Mouse (Mus musculus) heart, embryonic 10.5 days (tissue): ENCODE measurements around the gene Serpina11. TPM values are rescaled to one million over a fixed set of nuclear protein-coding genes. Genes with fewer than 3 reads are reported as not detected.
"Not testable (repeated sequence)": the region's sequence is repeated elsewhere in the genome, so short reads cannot be mapped to it uniquely, and the experiment has no call there.

Experiments used
- DNase-seq: peaks from one replicate; pipeline ENCODE4 v3.0.0-alpha.2; 2017; ENCODE audit warnings: low spot score
- H3K27ac ChIP-seq: fragments of 300-500 bp; sonication (generic); 2 replicates; pipeline ENCODE4 v1.5.1; 2016; ENCODE audit warnings: mild to moderate bottlenecking
- H3K27me3 ChIP-seq: fragments of 300-500 bp; sonication (generic); 2 replicates; pipeline ENCODE4 v1.6.1; 2016; ENCODE audit warnings: mild to moderate bottlenecking; ENCODE audit not compliant: poor library complexity, insufficient read depth, severe bottlenecking
- H3K36me3 ChIP-seq: fragments of 300-500 bp; sonication (generic); 2 replicates; pipeline ENCODE4 v1.6.1; 2016; ENCODE audit warnings: mild to moderate bottlenecking, moderate library complexity
- H3K4me1 ChIP-seq: fragments of 300-500 bp; sonication (generic); 2 replicates; pipeline ENCODE4 v1.6.1; 2016; ENCODE audit warnings: mild to moderate bottlenecking
- H3K4me3 ChIP-seq: fragments of 300-500 bp; sonication (generic); 2 replicates; pipeline ENCODE4 v1.5.1; 2016; ENCODE audit warnings: mild to moderate bottlenecking, moderate library complexity
- H3K9me3 ChIP-seq: fragments of 300-500 bp; sonication (generic); 2 replicates; pipeline ENCODE4 v1.6.1; 2016; ENCODE audit warnings: mild to moderate bottlenecking, moderate library complexity
- WGBS: fragments of 180-500 bp; shearing (Covaris S2); methylation state at CpG from one replicate; pipeline ENCODE4 v1.1.7; 2016; 5-methylcytosine and 5-hydroxymethylcytosine counted together
- polyA plus RNA-seq: library from polyadenylated mRNA; unstranded; fragments of >200 nt; fragmentation: Nextera tagmentation; extraction: Ambion mirVana; gene quantifications from 2 replicates; pipeline ENCODE4 v1.2.1, GENCODE M21; 2016

Serpina11 gene
- polyA plus RNA-seq, 1 experiment from 2014 or later = 0.72 TPM

GRCm38 (mm10) chr12:103962860-103963259 lies 26.9 kb downstream of the Serpina11 start:
- H3K27ac ChIP-seq = no peak overlapping the region
- 77% methylated on average over 8 of the region's 8 CpGs for WGBS
- 0 out of 2 replicates have a peak, but pooled peaks cover 8% of the 10 kb centered on the region for H3K9me3 ChIP-seq

GRCm38 (mm10) chr12:103962337-103962736 lies 27.4 kb downstream of the Serpina11 start:
- no peak overlapping the region for H3K27ac ChIP-seq
- WGBS = 81% methylated on average over 5 of the region's 5 CpGs
- no peaks in the 10 kb centered on the region for H3K36me3 ChIP-seq
- no peak overlapping the region for H3K4me3 ChIP-seq
- H3K4me1 ChIP-seq = no peaks in the 10 kb centered on the region
- H3K27me3 ChIP-seq = no peaks in the 10 kb centered on the region
- H3K9me3 ChIP-seq = 0 out of 2 replicates have a peak, but pooled peaks cover 8% of the 10 kb centered on the region
- DNase-seq = no peak

More at GRCm38 (mm10) chr12:103962860-103963259, 26.9 kb downstream of the Serpina11 start:
- Histone ChIP-seq H3K27me3 (no peaks in the 10 kb centered on the region), H3K4me3 (no peak overlapping the region), H3K4me1 (no peaks in the 10 kb centered on the region), H3K36me3 (no peaks in the 10 kb centered on the region)
- DNase-seq = no peak

DNA sequence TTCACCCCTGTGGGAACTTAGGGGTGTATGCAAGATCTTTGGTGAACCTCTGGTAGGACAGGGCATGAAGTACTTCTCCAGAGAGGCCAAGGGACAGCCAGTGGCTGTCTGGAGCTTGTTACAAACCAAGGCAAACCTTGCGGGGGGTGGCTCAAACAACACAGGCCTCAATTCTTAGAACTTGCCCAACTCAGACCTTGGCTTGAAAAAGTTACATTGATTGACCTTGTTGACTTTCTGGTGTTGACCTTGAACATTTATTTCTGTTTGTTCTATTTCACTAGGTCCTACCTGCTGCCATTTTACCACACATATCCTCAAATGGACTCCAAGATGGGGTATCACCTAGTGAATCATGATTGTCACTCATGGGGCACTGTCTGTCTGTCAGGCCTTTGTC lies 28.0 kb downstream of the Serpina11 start:
- H3K4me3 ChIP-seq = no peak overlapping the region
- H3K27ac ChIP-seq = no peak overlapping the region
- H3K36me3 ChIP-seq = no peaks in the 10 kb centered on the region
- WGBS = 80% methylated on average over 1 of the region's 1 CpGs
- no peaks in the 10 kb centered on the region for H3K27me3 ChIP-seq
- H3K4me1 ChIP-seq = no peaks in the 10 kb centered on the region
- 0 out of 2 replicates have a peak, but pooled peaks cover 8% of the 10 kb centered on the region for H3K9me3 ChIP-seq
- DNase-seq = no peak

DNA sequence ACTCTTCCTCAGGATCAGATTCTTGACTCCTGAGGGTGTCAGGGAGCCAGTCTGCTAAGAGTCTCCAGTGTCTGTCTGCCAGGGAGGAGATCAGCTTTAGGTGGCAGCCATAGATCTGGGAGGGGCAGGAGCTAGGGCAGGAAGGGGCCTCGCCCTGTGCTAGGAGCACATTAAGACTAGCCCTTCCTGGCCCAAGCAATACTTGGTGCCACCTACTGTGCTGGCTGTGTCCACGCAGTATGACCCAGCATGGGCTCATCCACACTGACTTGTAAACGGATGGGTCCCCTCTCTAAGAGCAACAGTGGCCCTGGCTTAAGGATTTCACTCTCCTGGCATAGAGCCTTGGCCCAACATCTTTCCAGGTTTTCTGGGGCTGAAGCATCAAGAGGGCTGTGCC lies 31.0 kb downstream of the Serpina11 start, which contains the start of gene Serpina1e:
TSS of gene Serpina1e (minus strand) at position 178 of the 400 bp plus-strand sequence.
- 68% methylated on average over 3 of the region's 3 CpGs for WGBS
- Histone ChIP-seq H3K27me3 (no peaks in the 10 kb centered on the region), H3K27ac (no peak within 1 kb of the TSS), H3K4me1 (no peaks in the 10 kb centered on the region), H3K9me3 (0 out of 2 replicates have a peak, but pooled peaks cover 8% of the 10 kb centered on the region), H3K36me3 (no peaks in the 10 kb centered on the region), H3K4me3 (no peak within 1 kb of the TSS)
- no peak for DNase-seq

DNA sequence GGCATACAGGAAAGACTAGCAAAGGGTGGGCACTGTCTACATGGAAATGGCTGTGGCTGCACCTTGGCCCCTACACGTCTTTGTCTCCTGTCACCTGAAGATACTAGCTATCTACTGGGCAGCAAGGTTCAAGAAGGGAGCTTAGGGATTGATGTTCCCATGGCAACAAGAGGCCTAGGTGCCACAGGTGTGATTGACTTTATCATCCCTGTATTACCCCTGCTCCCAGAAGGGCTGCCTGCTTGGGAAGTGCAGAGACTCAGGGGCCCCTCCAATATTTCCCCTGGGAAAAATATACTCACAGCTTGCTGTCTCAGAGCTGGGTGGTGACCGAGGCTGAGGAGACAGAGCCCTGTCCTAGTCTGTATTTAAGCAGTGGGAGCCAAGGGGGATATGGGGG lies 33.2 kb downstream of the Serpina11 start:
- 90% methylated on average over 2 of the region's 2 CpGs for WGBS
- H3K9me3 ChIP-seq, H3K4me1 ChIP-seq, DNase-seq, H3K36me3 ChIP-seq, H3K27me3 ChIP-seq, H3K27ac ChIP-seq, H3K4me3 ChIP-seq: not testable (repeated sequence)

- H3K27me3 ChIP-seq, H3K4me3 ChIP-seq, H3K36me3 ChIP-seq, DNase-seq, H3K9me3 ChIP-seq, H3K4me1 ChIP-seq, H3K27ac ChIP-seq: not testable (repeated sequence)
- WGBS = 63% methylated on average over 3 of the region's 3 CpGs
These were observed 36.8 kb downstream of the Serpina11 start for GRCm38 (mm10) chr12:103952972-103953371.

DNA sequence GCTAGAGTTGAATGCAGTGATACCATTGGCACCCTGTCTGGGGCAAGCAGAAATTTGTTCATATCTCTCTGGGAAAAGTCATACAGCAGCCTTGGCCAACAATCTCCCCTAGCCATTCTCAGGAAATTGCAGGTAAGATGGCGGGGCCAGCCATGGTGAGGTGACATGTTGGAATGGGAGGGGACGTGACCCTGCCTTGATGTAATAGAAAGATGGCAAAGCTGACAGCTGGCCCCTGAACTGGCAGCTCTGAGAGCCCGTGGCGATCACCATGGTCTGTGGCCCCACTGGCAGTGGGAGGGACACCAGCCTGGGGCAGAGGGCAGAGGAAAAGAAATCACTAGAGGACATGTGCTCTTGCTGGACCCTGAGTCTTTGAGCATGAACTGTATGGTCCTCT lies 43.5 kb downstream of the Serpina11 start:
- no peaks in the 10 kb centered on the region for H3K4me1 ChIP-seq
- H3K27me3 ChIP-seq = no peaks in the 10 kb centered on the region
- no peak overlapping the region for H3K4me3 ChIP-seq
- H3K9me3 ChIP-seq = peaks cover 11% of the 10 kb centered on the region
- no peak overlapping the region for H3K27ac ChIP-seq
- WGBS = 73% methylated on average over 4 of the region's 4 CpGs
- no peak for DNase-seq
- H3K36me3 ChIP-seq = no peaks in the 10 kb centered on the region

Other genes starting within 250 kb of the Serpina11 start
- 0.14 and 9.4 TPM in 2 replicates for gene Serpina1d, start 216.4 kb downstream of the Serpina11 start, polyA plus RNA-seq
- gene Serpina1b, start 159.6 kb downstream of the Serpina11 start, polyA plus RNA-seq = 1.3 and 49.0 TPM in 2 replicates
- 0.68 and 29.6 TPM in 2 replicates for gene Serpina1a, start 126.4 kb downstream of the Serpina11 start, polyA plus RNA-seq
- gene Serpina1c, start 85.1 kb downstream of the Serpina11 start, polyA plus RNA-seq = 0.22 and 4.4 TPM in 2 replicates
- gene Serpina1e, start 31.0 kb downstream of the Serpina11 start, polyA plus RNA-seq = 0.25 and 6.2 TPM in 2 replicates
- gene Serpina9, start 23.8 kb upstream of the Serpina11 start, polyA plus RNA-seq = 0.18 TPM in 1 of 2 replicates, not detected in the other
- gene Serpina12, start 54.5 kb upstream of the Serpina11 start, polyA plus RNA-seq = not detected in 2 replicates
- gene Serpina5, start 111.2 kb upstream of the Serpina11 start, polyA plus RNA-seq = 0.10 TPM in 1 of 2 replicates, not detected in the other
- not detected in 2 replicates for gene Serpina3a, start 122.8 kb upstream of the Serpina11 start, polyA plus RNA-seq
- 0.20 TPM in 1 of 2 replicates, not detected in the other for gene Serpina3b, start 138.0 kb upstream of the Serpina11 start, polyA plus RNA-seq
- gene Serpina3c, start 163.9 kb upstream of the Serpina11 start, polyA plus RNA-seq = not detected in 2 replicates
- gene Serpina3f, start 224.6 kb upstream of the Serpina11 start, polyA plus RNA-seq = not detected in 2 replicates
- 0.20 and 0.59 TPM in 2 replicates for gene Serpina3g, start 246.3 kb upstream of the Serpina11 start, polyA plus RNA-seq